Mouse (Mus musculus): Measurements from ENCODE around the gene Chst10.

DNA sequence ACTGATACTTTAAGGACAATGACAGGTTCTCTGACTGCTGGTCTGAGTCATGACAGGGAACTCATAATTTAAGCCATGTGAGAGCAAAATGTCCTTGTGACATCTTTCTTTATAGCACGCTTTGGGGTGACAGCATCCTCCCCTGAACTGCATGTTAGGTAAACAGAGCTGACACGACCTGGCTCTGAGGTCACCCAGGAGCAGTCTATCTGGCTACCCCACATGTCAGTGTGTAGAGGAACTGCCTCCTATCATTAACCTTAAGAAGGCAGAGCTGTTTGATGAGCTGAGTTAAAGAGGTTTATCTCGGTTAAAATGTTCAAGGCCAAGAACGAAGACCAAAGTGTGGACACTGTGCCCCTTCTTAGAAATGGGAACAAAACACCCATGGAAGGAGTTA, 16.6 kb downstream of the Chst10 start:
- TF ChIP-seq CTCF (IDR thresholded peaks at IDR 0.05; ENCODE audit: control insufficient read depth, insufficient read depth, insufficient replicate concordance, low read depth, low read length): no peak
- no peak for TF ChIP-seq POLR2A (IDR thresholded peaks at IDR 0.05; ENCODE audit: control insufficient read depth, low read depth, low read length)

All from testis, adult 2 months (tissue).